Mouse (Mus musculus): ENCODE measurements around the gene Tbc1d5.

DNA sequence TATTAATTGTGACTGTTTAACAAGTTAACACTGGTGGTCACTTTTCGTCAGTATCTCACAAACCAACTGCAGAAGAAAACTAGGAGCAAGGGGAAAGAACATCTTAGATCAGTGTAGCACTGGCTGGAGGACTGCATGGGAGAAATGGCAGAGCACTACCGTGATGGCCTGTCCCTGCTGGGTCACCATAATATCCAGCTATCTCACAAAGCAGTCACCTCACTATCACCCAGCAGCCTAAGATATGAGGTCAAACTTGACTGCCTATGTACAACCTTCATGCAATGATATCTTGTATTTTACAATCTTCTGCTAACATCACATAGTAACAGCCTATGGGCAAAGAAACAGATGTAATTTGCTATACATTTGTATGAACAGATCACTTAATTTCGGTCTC, 274.7 kb downstream of the Tbc1d5 start:
- TF ChIP-seq ZC3H11A (IDR thresholded peaks at IDR 0.05; ENCODE audit: borderline replicate concordance, low read depth, low read length) = no peak
- no peak for TF ChIP-seq HCFC1 (IDR thresholded peaks at IDR 0.05; ENCODE audit: borderline replicate concordance, insufficient read depth, low read length)
- no peak for TF ChIP-seq CHD2 (IDR thresholded peaks at IDR 0.05; ENCODE audit: low read depth, low read length)
